ENCODE assay signal across 10 mouse cellular contexts in genomic region chr13:105047377-105047776, GRCm38 (mm10). TPM values are rescaled to one million over a fixed set of nuclear protein-coding genes. Genes with fewer than 3 reads are reported as not detected.
DNase-seq lines count a peak whose midpoint lies in the region; ATAC-seq and TF ChIP-seq lines count a peak whose summit lies in the region.
"Had no signal": no experiment of that assay in that cellular context is flagged by ENCODE, and none has a peak within 500 bp of the region (broad histone marks: within the 10 kb centered on the region; RNA-seq: fewer than 3 reads in every experiment).

No protein-coding gene starts in this region.

- H3K4me3 ChIP-seq in heart, embryonic 14.5 days (ENCODE audit: control insufficient read depth in 1 of 2, insufficient read depth in 1 of 2, low read depth in 1 of 2, low read length in 2 of 2): peak overlapping the region; percentile 1 to 20; a peak in 1 of 4 replicates
- H3K4me3 ChIP-seq in CH12.LX (replicated peaks in 1 of 3; ENCODE audit: low read depth in 2 of 3, low read length in 2 of 3, poor library complexity in 1 of 3): no peak overlapping the region
- H3K4me3 ChIP-seq in liver, embryonic 15.5 days (replicated peaks): no peak overlapping the region
- H3K4me3 ChIP-seq: hindbrain, embryonic 10.5 days had no signal

- H3K79me2 ChIP-seq in CH12.LX (replicated peaks; ENCODE audit: control insufficient read depth, extremely low read depth, insufficient read depth, poor library complexity, severe bottlenecking): no peaks in the 10 kb centered on the region

- peak overlapping the region; percentile 47 for H3K4me2 ChIP-seq in heart, embryonic 14.5 days (ENCODE audit: low read length)
- H3K4me2 ChIP-seq in CH12.LX (ENCODE audit: insufficient read depth, low read depth, poor library complexity, severe bottlenecking): peak overlapping the region; percentile 46
- peak overlapping the region; percentile 18; the same call in 1 of the 2 replicates for H3K4me2 ChIP-seq in liver, embryonic 15.5 days

- H3K27me3 ChIP-seq in heart, embryonic 14.5 days (ENCODE audit: control insufficient read depth, insufficient read depth, low read length): no peaks in the 10 kb centered on the region
- no peaks in the 10 kb centered on the region for H3K27me3 ChIP-seq in CH12.LX (replicated peaks)
- H3K27me3 ChIP-seq in liver, embryonic 15.5 days: peaks cover 9% of the 10 kb centered on the region

- H3K27ac ChIP-seq in heart, embryonic 14.5 days (replicated peaks in 1 of 2; ENCODE audit: control insufficient read depth in 1 of 2, insufficient read depth in 1 of 2, low read depth in 2 of 2, low read length in 2 of 2): peak overlapping the region; percentile 55 to 58; a peak in 3 of 4 replicates
- no peak overlapping the region for H3K27ac ChIP-seq in CH12.LX (ENCODE audit: insufficient read depth, low read depth)
- H3K27ac ChIP-seq in liver, embryonic 15.5 days (replicated peaks): no peak overlapping the region
- H3K27ac ChIP-seq: hindbrain, embryonic 10.5 days had no signal

- no peaks in the 10 kb centered on the region for H3K36me3 ChIP-seq in heart, embryonic 14.5 days (ENCODE audit: control insufficient read depth, insufficient read depth, low read length)
- H3K36me3 ChIP-seq in CH12.LX (replicated peaks in 1 of 2; ENCODE audit: control insufficient read depth in 1 of 2, insufficient read depth in 1 of 2, low read length in 1 of 2): no peaks in the 10 kb centered on the region
- H3K36me3 ChIP-seq in liver, embryonic 15.5 days (replicated peaks): no peaks in the 10 kb centered on the region
- H3K36me3 ChIP-seq: hindbrain, embryonic 10.5 days had no signal

- intact Hi-C loops in left cerebral cortex, postnatal 4 days (cut with DNase I): no loop called here
- intact Hi-C loops in left cerebral cortex, postnatal 36 days (cut with DNase I): no loop called here

- in situ Hi-C loops in CH12.LX (cut with MboI; ENCODE audit: low pct_ligation_motif_present, low pct_unique_long_range_greater_than_20kb, low sequenced_read_pairs): no loop called here

- no peak for TF ChIP-seq RAD21 in CH12.LX (IDR thresholded peaks at IDR 0.05; ENCODE audit: low read depth, low read length)

- TF ChIP-seq EP300 in CH12.LX (IDR thresholded peaks at IDR 0.05; ENCODE audit: low read length): no peak

- no peak for TF ChIP-seq CTCF in CH12.LX (conservative IDR thresholded peaks at IDR 0.05 in 1 of 2, IDR thresholded peaks at IDR 0.05 in 1 of 2; ENCODE audit: low read depth in 2 of 2, low read length in 2 of 2)
- no peak for TF ChIP-seq CTCF in brain, embryonic 14.5 days (IDR thresholded peaks at IDR 0.05; ENCODE audit: borderline replicate concordance, extremely low read depth, insufficient read depth, insufficient read length)

- H3K9ac ChIP-seq in heart, embryonic 14.5 days (ENCODE audit: low read length): no peak overlapping the region; the same call in 1 of the 2 replicates
- H3K9ac ChIP-seq in CH12.LX (ENCODE audit: insufficient read depth, low read depth): peak overlapping the region; percentile 33; the same call in 1 of the 2 replicates
- H3K9ac ChIP-seq in liver, embryonic 15.5 days: no peak overlapping the region

- ATAC-seq in heart, embryonic 14.5 days (ENCODE audit: insufficient number of reproducible peaks, insufficient read depth, low FRiP score, low read depth): no peak
- no peak for ATAC-seq in liver, embryonic 15.5 days (ENCODE audit: insufficient read depth)

- dilution Hi-C loops in CH12.LX (cut with MboI; ENCODE audit: extremely low pct_ligation_motif_present, extremely low pct_unique_long_range_greater_than_20kb, low sequenced_read_pairs): no loop called here

- TF ChIP-seq POLR2A in CH12.LX (IDR thresholded peaks at IDR 0.05; ENCODE audit: low read depth, low read length): no peak
- TF ChIP-seq POLR2A in brain, embryonic 14.5 days (IDR thresholded peaks at IDR 0.05; ENCODE audit: borderline replicate concordance, extremely low read depth, insufficient read depth, insufficient read length, poor library complexity, severe bottlenecking): no peak

- H3K4me1 ChIP-seq in heart, embryonic 14.5 days (ENCODE audit: control insufficient read depth in 2 of 2, insufficient read depth in 2 of 2, low read length in 2 of 2): peaks cover 2 to 5% of the 10 kb centered on the region in 2 experiments; a peak in 2 of 4 replicates
- H3K4me1 ChIP-seq in CH12.LX (ENCODE audit: control insufficient read depth in 1 of 2, insufficient read depth in 2 of 2): peaks cover 4% of the 10 kb centered on the region in 2 experiments; a peak in 1 of 4 replicates
- no peaks in the 10 kb centered on the region for H3K4me1 ChIP-seq in liver, embryonic 15.5 days (replicated peaks)
- H3K4me1 ChIP-seq: hindbrain, embryonic 10.5 days had no signal

- H3K9me3 ChIP-seq in heart, embryonic 14.5 days (ENCODE audit: control insufficient read depth, low read length): no peaks in the 10 kb centered on the region
- no peaks in the 10 kb centered on the region for H3K9me3 ChIP-seq in CH12.LX (replicated peaks; ENCODE audit: low read length)
- no peaks in the 10 kb centered on the region for H3K9me3 ChIP-seq in liver, embryonic 15.5 days (replicated peaks)
- H3K9me3 ChIP-seq: hindbrain, embryonic 10.5 days had no signal

- DNase-seq in heart, adult 11 months: no peak
- no peak for DNase-seq in CH12.LX (ENCODE audit: extremely low read depth)
- DNase-seq in brain, embryonic 14.5 days (ENCODE audit: low read depth): peak; percentile 30
- no peak for DNase-seq in left cerebral cortex, postnatal 4 days
- no peak for DNase-seq in left cerebral cortex, postnatal 36 days (ENCODE audit: low spot score in 2 of 2)
- DNase-seq: layer of hippocampus, postnatal 36 days had no signal

- WGBS in heart, embryonic 14.5 days: 47% methylated on average over 9 of the region's 9 CpGs
- 13% methylated on average over 9 of the region's 9 CpGs for WGBS in liver, embryonic 15.5 days (ENCODE audit: insufficient replicate concordance)

TF ChIP-seq in CH12.LX, 34 proteins besides CTCF, POLR2A, EP300 and RAD21:
- TF ChIP-seq JUND (conservative IDR thresholded peaks at IDR 0.05; ENCODE audit: low read depth, low read length) (no peak), ZC3H11A (IDR thresholded peaks at IDR 0.05; ENCODE audit: low read depth, low read length) (no peak), CHD1 (IDR thresholded peaks at IDR 0.05; ENCODE audit: low read depth, low read length) (no peak), MXI1 (IDR thresholded peaks at IDR 0.05; ENCODE audit: low read depth, low read length) (no peak), USF1 (IDR thresholded peaks at IDR 0.05; ENCODE audit: low read depth, low read length) (no peak), ZKSCAN1 (IDR thresholded peaks at IDR 0.05; ENCODE audit: borderline replicate concordance, low read depth, low read length) (no peak), NELFE (IDR thresholded peaks at IDR 0.05; ENCODE audit: low read depth, low read length) (no peak), BHLHE40 (IDR thresholded peaks at IDR 0.05; ENCODE audit: low read depth, low read length) (no peak), NRF1 (IDR thresholded peaks at IDR 0.05; ENCODE audit: low read depth, low read length) (no peak), TCF12 (IDR thresholded peaks at IDR 0.05; ENCODE audit: low read depth, low read length) (no peak), GABPA (IDR thresholded peaks at IDR 0.05; ENCODE audit: insufficient replicate concordance, low read depth, low read length) (no peak), USF2 (conservative IDR thresholded peaks at IDR 0.05; ENCODE audit: low read depth, low read length) (no peak)

RNA-seq across cellular contexts. Expression of gene Rgs7bp, which starts 7.4 kb away (rescaled TPM):
- 3.7 and 3.8 TPM in 2 replicates for polyA plus RNA-seq in heart, embryonic 14.5 days (2014; fragmentation: Nextera tagmentation; extraction: Ambion mirVana)
- total RNA-seq in CH12.LX (2012; rRNA removed) (not detected in 2 replicates), CH12.LX (2014; rRNA removed) (not detected in 2 replicates)
- not detected in 2 replicates for polyA plus RNA-seq in CH12.LX (2012; ENCODE audit: insufficient read length, low read depth)
- 3.3 and 5.0 TPM in 2 replicates for polyA plus RNA-seq in brain, embryonic 14.5 days (2012; rRNA removed)
- polyA plus RNA-seq in liver, embryonic 15.5 days (2015; fragmentation: Nextera tagmentation; extraction: Ambion mirVana): 0.31 and 0.46 TPM in 2 replicates
- 10 to 100 TPM; 32.5 to 34.2 TPM for total RNA-seq in left cerebral cortex, postnatal 4 days (2021)
- 100 to 1,000 TPM; 162 to 169 TPM for total RNA-seq in left cerebral cortex, postnatal 36 days (2021)

RNA-seq across cellular contexts. Expression of gene 4933425L06Rik, which starts 34.5 kb away (rescaled TPM):
- not detected in 2 replicates for polyA plus RNA-seq in heart, embryonic 14.5 days (2014; fragmentation: Nextera tagmentation; extraction: Ambion mirVana)
- 0.25 and 0.30 TPM in 2 replicates for total RNA-seq in CH12.LX (2012; rRNA removed)
- total RNA-seq in CH12.LX (2014; rRNA removed): not detected in 2 replicates
- 0.10 TPM in 1 of 2 replicates, not detected in the other for polyA plus RNA-seq in CH12.LX (2012; ENCODE audit: insufficient read length, low read depth)
- polyA plus RNA-seq in brain, embryonic 14.5 days (2012; rRNA removed): not detected in 2 replicates
- polyA plus RNA-seq in liver, embryonic 15.5 days (2015; fragmentation: Nextera tagmentation; extraction: Ambion mirVana): not detected in 2 replicates
- total RNA-seq in left cerebral cortex, postnatal 4 days (2021): not detected
- not detected for total RNA-seq in left cerebral cortex, postnatal 36 days (2021)
- total RNA-seq: layer of hippocampus, postnatal 36 days had no signal
- polyA plus RNA-seq: hindbrain, embryonic 10.5 days; neural tube, embryonic 14.5 days had no signal

Comparison
In these comparisons a context has a peak if more than half of its experiments do, and no peak if none do; other contexts are left out.
1. H3K27ac ChIP-seq: peak in heart, embryonic 14.5 days (2 of 2); none in CH12.LX (single experiment) and liver, embryonic 15.5 days (single experiment).
2. H3K4me3 ChIP-seq: peak in heart, embryonic 14.5 days (2 of 2); none in CH12.LX (0 of 3) and liver, embryonic 15.5 days (single experiment).
3. Peak in every context shown above with its lines, with median percentiles within 50 percentile points of each other: H3K4me2 ChIP-seq.